Mouse (Mus musculus) forebrain, postnatal 0 days (tissue): Measurements from ENCODE around the gene Kcnb1. TPM values are rescaled to one million over a fixed set of nuclear protein-coding genes. Genes with fewer than 3 reads are reported as not detected.

ENCODE experiments used
- ATAC-seq: fragments of 200-750 bp; cut with Nextera tagmentation; 2 replicates; pipeline ENCODE4 v1.8.0; 2017; ENCODE audit warnings: mild to moderate bottlenecking, moderate library complexity
- DNase-seq: peaks from one replicate; pipeline ENCODE4 v3.0.0-alpha.2; 2015
- H3K27ac ChIP-seq: fragments of 300-500 bp; sonication (generic); 2 replicates; pipeline ENCODE4 v1.5.1; 2014; ENCODE audit warnings: low read depth, mild to moderate bottlenecking, antibody characterized with exemption, low read length, moderate library complexity, mixed read lengths
- H3K27me3 ChIP-seq: fragments of 300-500 bp; sonication (generic); 2 replicates; pipeline ENCODE4 v1.6.1; 2014; ENCODE audit warnings: mild to moderate bottlenecking, low read length, mixed read lengths; ENCODE audit not compliant: insufficient read depth
- H3K36me3 ChIP-seq: fragments of 300-500 bp; sonication (generic); 2 replicates; pipeline ENCODE4 v1.6.1; 2014; ENCODE audit warnings: mild to moderate bottlenecking, moderate library complexity; ENCODE audit not compliant: insufficient read depth
- H3K4me1 ChIP-seq: fragments of 300-500 bp; sonication (generic); 2 replicates; pipeline ENCODE4 v1.6.1; 2014; ENCODE audit warnings: antibody characterized with exemption; ENCODE audit not compliant: insufficient read depth
- H3K4me2 ChIP-seq: fragments of 300-500 bp; sonication (generic); 2 replicates; pipeline ENCODE4 v1.6.1; 2014; ENCODE audit warnings: low read depth, mild to moderate bottlenecking, moderate library complexity
- H3K4me3 ChIP-seq: fragments of 300-500 bp; sonication (generic); 2 replicates; pipeline ENCODE4 v1.5.1; 2014; ENCODE audit warnings: low read depth, low read length, mixed read lengths
- H3K9ac ChIP-seq: fragments of 300-500 bp; sonication (generic); 2 replicates; pipeline ENCODE4 v1.6.1; 2014; ENCODE audit warnings: mild to moderate bottlenecking
- H3K9me3 ChIP-seq: fragments of 300-500 bp; sonication (generic); 2 replicates; pipeline ENCODE4 v1.6.1; 2016; ENCODE audit warnings: low read length
- CTCF ChIP-seq: sonication (generic); IDR thresholded peaks from 2 replicates; pipeline ENCODE4 v1.5.1; 2016; ENCODE audit warnings: antibody characterized with exemption, control low read depth, low read depth
- WGBS: fragments of 180-500 bp; shearing (Covaris S2); extraction: QIAGEN DNeasy Blood & Tissue Kit; methylation state at CpG from one replicate; pipeline ENCODE4 v1.1.7; 2014; 5-methylcytosine and 5-hydroxymethylcytosine counted together
- polyA plus RNA-seq: library from polyadenylated mRNA; unstranded; fragments of >200 nt; fragmentation: Nextera tagmentation; extraction: Ambion mirVana; gene quantifications from 2 replicates; pipeline ENCODE4 v1.2.1, GENCODE M21; 2015
- total RNA-seq: library from RNA; depleted of rRNA; stranded (reverse); fragments of >200 nt; gene quantifications from 2 replicates; pipeline ENCODE4 v1.2.3, GENCODE M21; 2014

The Kcnb1 gene
- total and polyA plus RNA-seq, 2 experiments from 2014 or later, result 4.1 to 21.8 TPM

DNA sequence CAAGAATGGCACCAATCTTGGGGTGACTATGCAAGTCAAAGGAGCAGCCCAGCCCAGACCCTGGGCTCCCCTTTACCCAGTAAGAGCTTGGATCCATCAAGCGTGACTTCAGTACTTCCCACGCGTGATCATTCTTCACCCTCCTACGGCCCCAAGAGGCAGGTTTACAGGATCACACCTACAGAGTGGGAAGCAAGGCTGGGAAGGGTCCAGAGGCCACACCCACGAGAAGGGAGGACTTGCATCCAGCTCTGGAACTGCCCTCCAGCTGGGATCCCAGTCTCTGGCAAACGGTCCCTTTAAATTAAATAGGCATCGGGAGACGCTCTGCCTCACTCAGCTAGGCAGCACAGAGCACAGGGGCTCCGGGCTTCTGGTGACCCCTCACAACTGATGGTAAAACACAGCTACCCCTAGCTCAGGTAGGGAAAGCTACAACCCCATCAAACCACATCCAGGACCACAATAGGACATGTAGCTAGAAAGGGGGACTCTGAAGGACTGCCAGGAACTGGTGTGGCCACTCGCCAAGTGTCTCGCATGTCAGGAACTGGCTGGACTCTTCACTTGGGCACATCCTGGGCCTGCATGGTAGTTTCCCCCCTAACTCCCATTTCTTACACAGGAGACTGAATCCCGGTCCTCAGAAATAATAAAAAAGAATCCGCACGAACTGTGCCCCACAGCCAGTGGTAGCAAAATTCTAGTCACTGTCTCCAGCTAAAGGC is 8.1 kb downstream of the Kcnb1 start:
- Histone ChIP-seq H3K27ac (no peak overlapping the region), H3K9me3 (no peaks in the 10 kb centered on the region), H3K27me3 (no peaks in the 10 kb centered on the region), H3K4me3 (no peak overlapping the region), H3K9ac (no peak overlapping the region), H3K36me3 (peaks cover 19% of the 10 kb centered on the region), H3K4me1 (no peaks in the 10 kb centered on the region), H3K4me2 (no peak overlapping the region)
- DNase-seq (no peak), ATAC-seq (no peak)
- 86% methylated on average over 14 of the region's 14 CpGs for WGBS
- no peak for TF ChIP-seq CTCF

- Histone ChIP-seq H3K9me3 (no peaks in the 10 kb centered on the region), H3K4me2 (no peak overlapping the region), H3K4me1 (no peaks in the 10 kb centered on the region), H3K9ac (no peak overlapping the region), H3K27ac (no peak overlapping the region), H3K4me3 (no peak overlapping the region), H3K36me3 (peaks cover 19% of the 10 kb centered on the region), H3K27me3 (no peaks in the 10 kb centered on the region)
- no peak for TF ChIP-seq CTCF
- 82% methylated on average over 8 of the region's 8 CpGs for WGBS
- DNase-seq (no peak), ATAC-seq (no peak)
Observed at GRCm38 (mm10) chr2:167181096-167181495, 8.9 kb downstream of the Kcnb1 start.

GRCm38 (mm10) chr2:167179301-167179700 is 10.7 kb downstream of the Kcnb1 start:
- no peak for ATAC-seq

DNA sequence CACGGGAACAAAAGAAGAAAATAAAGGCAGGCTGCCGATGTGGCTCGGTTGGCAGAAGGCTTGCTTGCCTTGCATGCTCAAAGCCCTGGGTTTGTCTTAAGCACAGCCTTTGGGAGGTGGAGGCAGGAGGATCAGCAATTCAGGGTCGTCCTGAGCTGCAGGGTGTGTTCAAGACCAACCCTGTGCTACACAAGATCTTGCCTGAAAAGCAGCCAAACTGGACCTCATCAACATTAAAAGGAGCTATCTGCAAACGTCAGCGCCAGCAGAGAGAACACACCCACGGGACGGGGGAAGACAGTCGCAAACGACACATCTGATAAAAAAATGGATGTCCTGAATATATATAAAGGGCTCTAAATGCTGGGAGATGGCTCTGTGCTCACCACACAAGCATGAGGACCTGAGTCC is 12.7 kb downstream of the Kcnb1 start:
- ATAC-seq (no peak), DNase-seq (no peak)
- Histone ChIP-seq H3K36me3 (peaks cover 19% of the 10 kb centered on the region), H3K4me1 (no peaks in the 10 kb centered on the region), H3K4me2 (no peak overlapping the region), H3K27ac (no peak overlapping the region), H3K4me3 (no peak overlapping the region), H3K9me3 (no peaks in the 10 kb centered on the region), H3K9ac (no peak overlapping the region), H3K27me3 (no peaks in the 10 kb centered on the region)
- no peak for TF ChIP-seq CTCF
- WGBS, result 62% methylated on average over 10 of the region's 10 CpGs

More at GRCm38 (mm10) chr2:167179301-167179700, 10.7 kb downstream of the Kcnb1 start:
- 87% methylated on average over 10 of the region's 10 CpGs for WGBS
- Histone ChIP-seq H3K9ac (no peak overlapping the region), H3K4me3 (no peak overlapping the region), H3K9me3 (no peaks in the 10 kb centered on the region), H3K4me1 (no peaks in the 10 kb centered on the region), H3K4me2 (no peak overlapping the region), H3K27ac (no peak overlapping the region), H3K27me3 (no peaks in the 10 kb centered on the region), H3K36me3 (peaks cover 20% of the 10 kb centered on the region)
- no peak for TF ChIP-seq CTCF
- no peak for DNase-seq

- no peak for ATAC-seq
- TF ChIP-seq CTCF, result no peak
Observed at GRCm38 (mm10) chr2:167175284-167175683, 14.7 kb downstream of the Kcnb1 start.

GRCm38 (mm10) chr2:167173051-167173875 is 16.7 kb downstream of the Kcnb1 start:
- Histone ChIP-seq H3K4me1 (no peaks in the 10 kb centered on the region), H3K27me3 (no peaks in the 10 kb centered on the region), H3K9ac (no peak overlapping the region), H3K9me3 (no peaks in the 10 kb centered on the region), H3K4me2 (no peak overlapping the region), H3K27ac (no peak overlapping the region), H3K4me3 (no peak overlapping the region), H3K36me3 (peaks cover 11% of the 10 kb centered on the region; the same call in 1 of the 2 replicates)
- 70% methylated on average over 5 of the region's 5 CpGs for WGBS
- no peak for ATAC-seq
- no peak for TF ChIP-seq CTCF
- DNase-seq, result no peak

More at GRCm38 (mm10) chr2:167175284-167175683, 14.7 kb downstream of the Kcnb1 start:
- WGBS, result 92% methylated on average over 6 of the region's 6 CpGs
- H3K9me3 ChIP-seq, result no peaks in the 10 kb centered on the region
- no peak overlapping the region for H3K4me2 ChIP-seq
- H3K4me3 ChIP-seq, result no peak overlapping the region
- H3K4me1 ChIP-seq, result no peaks in the 10 kb centered on the region
- H3K9ac ChIP-seq, result no peak overlapping the region
- peaks cover 11% of the 10 kb centered on the region; the same call in 1 of the 2 replicates for H3K36me3 ChIP-seq
- no peak overlapping the region for H3K27ac ChIP-seq
- DNase-seq, result no peak
- no peaks in the 10 kb centered on the region for H3K27me3 ChIP-seq
